Mouse (Mus musculus): ENCODE results near the gene Tmem265.

Tmem265 gene

GRCm38 (mm10) chr7:127561340-127561858 lies at the start of gene Tmem265:
Gene Tmem265, plus strand, starts transcription at chr7:127561390.
- DNase-seq (ENCODE audit: low read depth in 2 of 2, low spot score in 2 of 2): no peak

- peak; percentile 96 for DNase-seq (ENCODE audit: low read depth in 2 of 2, low spot score in 2 of 2)
These were observed 49.4 kb upstream of the Tmem265 start, which contains the start of gene Srcap for GRCm38 (mm10) chr7:127511808-127512230. Gene Srcap, plus strand, starts transcription at chr7:127511983.

GRCm38 (mm10) chr7:127512231-127513015 lies 48.8 kb upstream of the Tmem265 start:
- DNase-seq (ENCODE audit: low read depth in 2 of 2, low spot score in 2 of 2): peak; percentile 88 to 90

- DNase-seq (ENCODE audit: low read depth in 2 of 2, low spot score in 2 of 2): peak; percentile 16 to 35
These were observed 48.2 kb upstream of the Tmem265 start for GRCm38 (mm10) chr7:127513016-127513390.

GRCm38 (mm10) chr7:127513781-127514180 lies 47.4 kb upstream of the Tmem265 start:
- DNase-seq (ENCODE audit: low read depth in 2 of 2, low spot score in 2 of 2): no peak

- no peak for DNase-seq (ENCODE audit: low read depth in 2 of 2, low spot score in 2 of 2)
These were observed 45.3 kb upstream of the Tmem265 start for GRCm38 (mm10) chr7:127515846-127516245.

GRCm38 (mm10) chr7:127516344-127516743 lies 44.8 kb upstream of the Tmem265 start:
- no peak for DNase-seq (ENCODE audit: low read depth in 2 of 2, low spot score in 2 of 2)

- no peak for DNase-seq (ENCODE audit: low read depth in 2 of 2, low spot score in 2 of 2)
These were observed 41.9 kb upstream of the Tmem265 start, which contains the start of gene Gm42715 for GRCm38 (mm10) chr7:127519284-127519683. Gene Gm42715, plus strand, starts transcription at chr7:127519584.

GRCm38 (mm10) chr7:127541671-127542070 lies 19.5 kb upstream of the Tmem265 start:
- DNase-seq (ENCODE audit: low read depth in 2 of 2, low spot score in 2 of 2): no peak

- no peak for DNase-seq (ENCODE audit: low read depth in 2 of 2, low spot score in 2 of 2)
These were observed 11.9 kb upstream of the Tmem265 start for GRCm38 (mm10) chr7:127549116-127549835.

GRCm38 (mm10) chr7:127551558-127551957 lies 9.6 kb upstream of the Tmem265 start:
- DNase-seq (ENCODE audit: low read depth in 2 of 2, low spot score in 2 of 2): no peak

GRCm38 (mm10) chr7:127560580-127560979 lies 610 bp upstream of the Tmem265 start:
- no peak for DNase-seq (ENCODE audit: low read depth in 2 of 2, low spot score in 2 of 2)

GRCm38 (mm10) chr7:127564381-127565150 lies 3.4 kb downstream of the Tmem265 start:
- DNase-seq (ENCODE audit: low read depth in 2 of 2, low spot score in 2 of 2): no peak

- DNase-seq (ENCODE audit: low read depth in 2 of 2, low spot score in 2 of 2): peak; percentile 89 to 90
These were observed 11.8 kb downstream of the Tmem265 start, which contains the start of gene Phkg2 for GRCm38 (mm10) chr7:127572895-127573471. Gene Phkg2, plus strand, starts transcription at chr7:127573340.

- no peak for DNase-seq (ENCODE audit: low read depth in 2 of 2, low spot score in 2 of 2)
These were observed 12.4 kb downstream of the Tmem265 start for GRCm38 (mm10) chr7:127573503-127574008.

GRCm38 (mm10) chr7:127574115-127574514 lies 12.9 kb downstream of the Tmem265 start:
- no peak for DNase-seq (ENCODE audit: low read depth in 2 of 2, low spot score in 2 of 2)

- no peak for DNase-seq (ENCODE audit: low read depth in 2 of 2, low spot score in 2 of 2)
These were observed 22.1 kb downstream of the Tmem265 start for GRCm38 (mm10) chr7:127583260-127583659.

GRCm38 (mm10) chr7:127585031-127585430 lies 23.8 kb downstream of the Tmem265 start:
- no peak for DNase-seq (ENCODE audit: low read depth in 2 of 2, low spot score in 2 of 2)

GRCm38 (mm10) chr7:127586149-127586548 lies 25.0 kb downstream of the Tmem265 start:
- DNase-seq (ENCODE audit: low read depth in 2 of 2, low spot score in 2 of 2): no peak

- no peak for DNase-seq (ENCODE audit: low read depth in 2 of 2, low spot score in 2 of 2)
These were observed 26.0 kb downstream of the Tmem265 start for GRCm38 (mm10) chr7:127587196-127587595.

Data from CD8-positive naive resting alpha-beta T cell, adult 2 months (primary cell).